Mouse (Mus musculus) cerebellum, adult 2 months (tissue): Measurements from ENCODE around the gene Kif5c.

Experiments used
- CTCF ChIP-seq: fragments of 200-500 bp; IDR thresholded peaks from 2 replicates; pipeline ENCODE4 v1.5.1; 2011; ENCODE audit warnings: low read depth, mild to moderate bottlenecking, control low read depth, low read length, moderate library complexity, borderline replicate concordance; ENCODE audit not compliant: insufficient read depth
- POLR2A ChIP-seq: fragments of 200-500 bp; IDR thresholded peaks from 2 replicates; pipeline ENCODE4 v1.6.1; 2011; ENCODE audit warnings: low read length, control low read depth, borderline replicate concordance; ENCODE audit not compliant: insufficient read depth

DNA sequence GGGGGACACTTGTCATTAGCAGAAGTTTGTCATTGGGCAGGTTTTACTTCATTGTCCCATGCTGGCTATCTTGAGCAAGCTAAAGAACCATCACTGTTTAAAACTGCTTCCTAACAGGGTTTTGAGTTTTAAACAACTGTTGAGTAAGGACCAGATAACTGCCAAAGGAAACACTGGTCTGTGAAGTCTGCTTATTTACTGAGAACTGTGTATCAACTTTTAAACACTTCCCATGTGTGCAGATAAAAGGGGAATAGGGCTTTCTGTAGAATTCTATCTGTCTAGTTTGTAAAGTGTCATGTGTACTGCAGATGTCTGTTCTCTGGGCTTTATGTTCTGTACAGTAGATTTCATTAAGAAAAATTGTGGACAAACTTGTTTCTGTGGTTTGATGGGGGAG is 155.1 kb downstream of the Kif5c start:
- TF ChIP-seq POLR2A: no peak
- no peak for TF ChIP-seq CTCF
